Mouse (Mus musculus) C2C12 (cell line): ENCODE measurements at regions not wholly inside any gene's neighbourhood (a gene's known extent, or its start where the extent isn't known, plus 50 kb on each side); places are given as distances from the start of the nearest gene placed in this dataset.
"Not testable (repeated sequence)": the region's sequence is repeated elsewhere in the genome, so short reads cannot be mapped to it uniquely, and the experiment has no call there.

ENCODE experiments used
- H3K27me3 ChIP-seq: one replicate; pipeline ENCODE4 v1.6.1; 2011; ENCODE audit not compliant: control insufficient read depth, insufficient read depth, insufficient read length
- H3K36me3 ChIP-seq: one replicate; pipeline ENCODE4 v1.6.1; 2011; ENCODE audit not compliant: control insufficient read depth, insufficient read depth
- H3K4me3 ChIP-seq: one replicate; pipeline ENCODE4 v1.5.1; 2011; ENCODE audit warnings: mild to moderate bottlenecking, control low read depth; ENCODE audit not compliant: poor library complexity, insufficient read depth, severe bottlenecking
- H3K79me2 ChIP-seq: one replicate; pipeline ENCODE4 v1.6.1; 2011; ENCODE audit not compliant: control insufficient read depth, insufficient read depth
- H3K79me3 ChIP-seq: one replicate; pipeline ENCODE4 v1.6.1; 2011; ENCODE audit warnings: low read depth, control low read depth
- H3ac ChIP-seq: one replicate; pipeline ENCODE3; 2011; ENCODE audit warnings: low read depth; ENCODE audit not compliant: control insufficient read depth, insufficient read length
- CEBPB ChIP-seq: IDR thresholded peaks from one replicate; pipeline ENCODE4 v1.6.1; 2011; ENCODE audit warnings: low read depth, mild to moderate bottlenecking, control low read depth, moderate library complexity
- CTCF ChIP-seq: IDR thresholded peaks from one replicate; pipeline ENCODE4 v1.5.1; 2011; ENCODE audit not compliant: control insufficient read depth, insufficient read depth, insufficient read length
- FOSL1 ChIP-seq: IDR thresholded peaks from one replicate; pipeline ENCODE4 v1.8.0; 2011; ENCODE audit warnings: mild to moderate bottlenecking, low read length; ENCODE audit not compliant: poor library complexity, insufficient read depth, severe bottlenecking
- MAX ChIP-seq: IDR thresholded peaks from one replicate; pipeline ENCODE4 v1.6.1; 2011; ENCODE audit warnings: mild to moderate bottlenecking, control low read depth
- MYOD1 ChIP-seq: IDR thresholded peaks from one replicate; pipeline ENCODE4 v1.6.1; 2011; ENCODE audit warnings: low read depth; ENCODE audit not compliant: control insufficient read depth, insufficient read length
- MYOG ChIP-seq: IDR thresholded peaks from one replicate; pipeline ENCODE4 v1.6.1; 2011; ENCODE audit not compliant: control insufficient read depth, insufficient read length; ENCODE audit errors: extremely low read depth
- USF1 ChIP-seq: IDR thresholded peaks from one replicate; pipeline ENCODE4 v1.6.1; 2011; ENCODE audit warnings: low read depth, mild to moderate bottlenecking, control low read depth, moderate library complexity

DNA sequence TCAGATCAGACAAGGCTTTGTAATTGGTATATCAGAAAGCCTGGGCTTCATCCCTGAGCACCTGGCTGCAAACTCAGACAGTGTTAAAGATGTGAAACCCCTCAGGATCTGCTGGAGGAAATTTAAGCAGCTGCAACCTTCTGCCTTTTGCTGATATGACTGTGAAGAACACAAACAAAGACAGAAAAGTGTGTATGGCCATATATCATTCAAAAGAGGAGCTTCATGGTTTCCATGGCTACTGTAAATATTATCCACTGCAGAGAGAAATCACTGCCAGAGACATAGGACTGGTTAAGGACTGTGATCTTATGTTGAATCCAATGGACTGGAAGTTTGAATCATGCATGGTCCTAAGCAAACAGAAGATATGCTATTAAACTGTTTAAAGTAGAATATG lies 402.6 kb upstream of the Ercc4 start:
- no peak overlapping the region for H3ac ChIP-seq
- H3K79me2 ChIP-seq, result no peaks in the 10 kb centered on the region
- no peaks in the 10 kb centered on the region for H3K36me3 ChIP-seq
- TF ChIP-seq CEBPB (no peak), USF1 (no peak), MYOG (no peak), MYOD1 (no peak), MAX (no peak), CTCF (no peak), FOSL1 (no peak)
- H3K79me3 ChIP-seq, result no peaks in the 10 kb centered on the region
- H3K4me3 ChIP-seq, result no peak overlapping the region
- no peaks in the 10 kb centered on the region for H3K27me3 ChIP-seq

GRCm38 (mm10) chr16:12721368-12721767 lies 388.1 kb upstream of the Ercc4 start:
- H3K79me3 ChIP-seq, H3K4me3 ChIP-seq, H3ac ChIP-seq, H3K79me2 ChIP-seq, H3K36me3 ChIP-seq, H3K27me3 ChIP-seq: not testable (repeated sequence)

DNA sequence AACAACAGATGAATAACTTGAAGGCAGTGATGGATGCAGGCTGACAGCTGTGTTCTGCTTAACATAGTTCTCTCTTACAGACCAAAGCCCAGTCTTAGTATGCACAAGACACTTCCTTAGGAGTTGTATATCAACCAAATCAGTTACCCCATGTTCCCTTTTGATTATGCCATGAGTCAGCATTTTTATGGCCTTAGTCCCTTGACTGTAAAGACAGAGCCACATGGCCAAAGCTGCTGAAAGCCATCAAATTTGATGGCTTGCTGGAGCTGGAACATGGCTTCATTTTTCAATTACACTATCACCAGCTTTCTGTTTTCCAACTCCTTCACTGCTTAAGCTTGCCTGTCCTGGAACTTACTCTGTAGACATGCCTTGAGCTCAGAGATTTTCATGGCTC lies 383.4 kb upstream of the Ercc4 start:
- no peaks in the 10 kb centered on the region for H3K27me3 ChIP-seq
- H3K79me3 ChIP-seq, result no peaks in the 10 kb centered on the region
- H3K79me2 ChIP-seq, result no peaks in the 10 kb centered on the region
- H3K36me3 ChIP-seq, result no peaks in the 10 kb centered on the region
- TF ChIP-seq FOSL1 (no peak), CTCF (no peak), MYOD1 (no peak), MAX (no peak), CEBPB (no peak), MYOG (no peak), USF1 (no peak)
- H3ac ChIP-seq, result no peak overlapping the region
- no peak overlapping the region for H3K4me3 ChIP-seq

GRCm38 (mm10) chr16:12730167-12730730 lies 379.2 kb upstream of the Ercc4 start:
- H3K36me3 ChIP-seq, H3K79me3 ChIP-seq, H3K4me3 ChIP-seq, H3K27me3 ChIP-seq, H3K79me2 ChIP-seq, H3ac ChIP-seq: not testable (repeated sequence)

DNA sequence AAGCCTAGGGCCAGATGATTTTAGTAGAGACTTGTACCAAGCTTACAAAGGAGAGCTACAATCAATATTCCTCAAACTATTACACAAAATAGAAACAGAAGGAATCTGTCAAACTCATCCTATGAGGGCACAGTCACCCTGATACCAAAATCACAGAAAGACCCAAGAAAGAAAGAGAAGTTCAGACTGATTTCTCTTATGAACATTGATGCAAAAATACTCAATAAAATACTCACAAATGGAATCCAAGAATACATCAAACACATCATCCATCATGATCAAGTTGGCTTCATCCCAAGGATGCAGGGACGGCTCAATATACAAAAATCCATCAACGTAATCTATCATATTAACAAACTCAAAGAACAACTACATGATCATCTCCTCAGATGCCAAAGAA lies 377.9 kb upstream of the Ercc4 start:
- H3K4me3 ChIP-seq, result no peak overlapping the region
- H3ac ChIP-seq, result no peak overlapping the region
- no peaks in the 10 kb centered on the region for H3K36me3 ChIP-seq
- H3K79me2 ChIP-seq, result no peaks in the 10 kb centered on the region
- TF ChIP-seq MYOD1 (no peak), USF1 (no peak), MAX (no peak), CEBPB (no peak), CTCF (no peak), MYOG (no peak), FOSL1 (no peak)
- H3K27me3 ChIP-seq, result no peaks in the 10 kb centered on the region
- H3K79me3 ChIP-seq, result no peaks in the 10 kb centered on the region

- TF ChIP-seq USF1 (no peak), CTCF (no peak), FOSL1 (peak; percentile 95), MYOG (no peak), MYOD1 (no peak)
- Histone ChIP-seq H3K36me3 (no peaks in the 10 kb centered on the region), H3K79me3 (no peaks in the 10 kb centered on the region)
Observed at GRCm38 (mm10) chr16:12742472-12742871, 367.0 kb upstream of the Ercc4 start.

More at GRCm38 (mm10) chr16:12742472-12742871, 367.0 kb upstream of the Ercc4 start:
- Histone ChIP-seq H3ac (no peak overlapping the region), H3K79me2 (no peaks in the 10 kb centered on the region), H3K4me3 (no peak overlapping the region), H3K27me3 (no peaks in the 10 kb centered on the region)
